Mouse (Mus musculus) spleen, postnatal 0 days (tissue): ENCODE measurements around the gene Cdx4. TPM values are rescaled to one million over a fixed set of nuclear protein-coding genes. Genes with fewer than 3 reads are reported as not detected.

Experiments
- polyA plus RNA-seq: library from polyadenylated mRNA; unstranded; fragments of >200 nt; fragmentation: Nextera tagmentation; extraction: Ambion mirVana; gene quantifications from 2 replicates; pipeline ENCODE4 v1.2.1, GENCODE M21; 2015

Cdx4 gene
- polyA plus RNA-seq = not detected in 2 replicates

GRCm38 (mm10) chrX:103321146-103321545 lies at the start of gene Cdx4:
Gene Cdx4, plus strand, starts transcription at chrX:103321398.

DNA sequence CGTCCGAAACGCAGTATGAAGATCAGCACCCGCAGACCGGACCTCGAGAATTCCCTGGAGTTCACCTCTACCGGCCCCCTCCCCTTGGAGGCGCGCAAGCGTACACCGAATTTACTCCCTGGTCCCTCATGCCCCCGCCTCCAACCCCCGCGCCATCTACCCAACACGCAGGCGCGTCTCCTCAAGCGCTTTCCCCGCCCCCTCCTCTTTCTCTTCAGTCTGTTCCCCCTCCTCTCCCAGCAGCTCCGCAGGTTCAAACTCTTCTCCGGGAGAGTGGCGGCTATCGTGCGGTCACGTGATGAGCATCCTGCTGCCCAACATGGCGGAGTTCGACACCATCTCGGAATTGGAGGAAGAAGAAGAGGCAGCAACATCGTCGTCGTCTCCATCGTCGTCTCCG lies 35.1 kb downstream of the Cdx4 start, which contains the start of gene Chic1:
Gene Chic1 (plus strand): TSS at position 190 of the 400 bp plus-strand sequence.

Other genes starting within 250 kb of the Cdx4 start
- gene Nap1l2, start 134.8 kb upstream of the Cdx4 start, polyA plus RNA-seq = 0.12 and 0.23 TPM in 2 replicates
- gene Chic1, start 35.1 kb downstream of the Cdx4 start, polyA plus RNA-seq = 0.35 and 0.49 TPM in 2 replicates
- gene Tsx, start 93.1 kb downstream of the Cdx4 start, polyA plus RNA-seq = 0.22 TPM in 1 of 2 replicates, not detected in the other
- not detected in 2 replicates for gene Gm26992, start 100.6 kb downstream of the Cdx4 start, polyA plus RNA-seq